Mouse (Mus musculus): ENCODE measurements around the gene Tvp23a.

- TF ChIP-seq CTCF (conservative IDR thresholded peaks at IDR 0.05; ENCODE audit: low read length) (no peak), POU5F1 (IDR thresholded peaks at IDR 0.05; ENCODE audit: borderline replicate concordance, low read length) (no peak)
These were observed 28.8 kb upstream of the Tvp23a start for GRCm38 (mm10) chr16:10475919-10476318.

Data from E14TG2a.4 (cell line).